Mouse (Mus musculus) left cerebral cortex, adult 11 months (tissue): ENCODE measurements around the gene Trpc2.

Experiments
- DNase-seq: peaks from one replicate; pipeline ENCODE4 v3.0.0; 2022; ENCODE audit warnings: low spot score

The Trpc2 gene

GRCm38 (mm10) chr7:102102696-102103095 lies 19.8 kb downstream of the Trpc2 start:
- no peak for DNase-seq

GRCm38 (mm10) chr7:102103555-102103954 lies 20.6 kb downstream of the Trpc2 start:
- no peak for DNase-seq

- DNase-seq: no peak
Measured at GRCm38 (mm10) chr7:102104126-102104525, 21.2 kb downstream of the Trpc2 start.

GRCm38 (mm10) chr7:102106700-102107141 lies 23.8 kb downstream of the Trpc2 start:
- DNase-seq: no peak

GRCm38 (mm10) chr7:102108206-102108605 lies 25.3 kb downstream of the Trpc2 start:
- DNase-seq: no peak

GRCm38 (mm10) chr7:102109171-102109570 lies 26.3 kb downstream of the Trpc2 start, which contains the start of gene Art5:
Gene Art5 (minus strand): TSS chr7:102109489.
- no peak for DNase-seq

GRCm38 (mm10) chr7:102109746-102110145 lies 26.8 kb downstream of the Trpc2 start:
- no peak for DNase-seq

GRCm38 (mm10) chr7:102113151-102113729 lies 30.3 kb downstream of the Trpc2 start:
- DNase-seq: no peak

GRCm38 (mm10) chr7:102116579-102117331 lies 33.8 kb downstream of the Trpc2 start, which contains the start of gene Chrna10:
Gene Chrna10 (minus strand): TSS chr7:102116828.
- no peak for DNase-seq

GRCm38 (mm10) chr7:102117382-102117781 lies 34.5 kb downstream of the Trpc2 start:
- DNase-seq: no peak

GRCm38 (mm10) chr7:102120326-102120725 lies 37.4 kb downstream of the Trpc2 start:
- no peak for DNase-seq

GRCm38 (mm10) chr7:102132395-102132794 lies 49.5 kb downstream of the Trpc2 start:
- DNase-seq: no peak

- DNase-seq: no peak
Measured at GRCm38 (mm10) chr7:102137464-102137863, 54.5 kb downstream of the Trpc2 start.

- DNase-seq: no peak
Measured at GRCm38 (mm10) chr7:102137898-102138297, 55.0 kb downstream of the Trpc2 start.
